13 mouse cellular contexts compared by ENCODE assay signal in the genomic region with DNA sequence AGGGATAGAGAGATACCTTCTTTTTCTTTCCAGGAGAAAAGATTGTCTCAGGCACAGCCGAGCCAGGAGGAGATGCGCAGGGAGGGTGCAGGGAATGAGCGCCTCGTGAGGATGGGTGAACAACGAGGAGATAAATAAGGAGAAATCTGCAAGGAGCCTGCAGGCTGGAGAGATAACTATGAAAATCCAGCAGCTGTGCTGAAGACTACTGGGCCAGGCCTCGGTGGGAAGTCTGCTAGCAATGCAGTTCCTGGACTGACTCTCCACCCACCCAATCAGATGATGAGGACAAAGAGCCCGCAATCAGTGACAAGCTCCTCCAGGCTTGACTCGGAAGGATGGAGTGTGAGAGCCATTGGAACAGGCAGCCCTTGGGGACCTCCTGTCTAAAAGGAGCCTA. TPM values are rescaled to one million over a fixed set of nuclear protein-coding genes. Genes with fewer than 3 reads are reported as not detected.
DNase-seq lines count a peak whose midpoint lies in the region; ATAC-seq and TF ChIP-seq lines count a peak whose summit lies in the region.
"Had no signal": no experiment of that assay in that cellular context is flagged by ENCODE, and none has a peak within 500 bp of the region (broad histone marks: within the 10 kb centered on the region; RNA-seq: fewer than 3 reads in every experiment).

No protein-coding gene starts in this region.

- no peak for ATAC-seq in hindbrain, embryonic 12.5 days (ENCODE audit: low FRiP score)
- ATAC-seq in stomach, embryonic 16.5 days (ENCODE audit: insufficient read depth, low FRiP score): no peak
- no peak for ATAC-seq in stomach, postnatal 0 days (ENCODE audit: low FRiP score, low TSS enrichment)

- peaks cover 7% of the 10 kb centered on the region; the same call in 1 of the 2 replicates for H3K27me3 ChIP-seq in hindbrain, embryonic 10.5 days (ENCODE audit: insufficient read depth, poor library complexity, severe bottlenecking)
- H3K27me3 ChIP-seq in hindbrain, embryonic 12.5 days: no peaks in the 10 kb centered on the region
- H3K27me3 ChIP-seq in stomach, embryonic 16.5 days (ENCODE audit: control insufficient read depth, insufficient read depth, low read length): no peaks in the 10 kb centered on the region
- no peaks in the 10 kb centered on the region for H3K27me3 ChIP-seq in stomach, postnatal 0 days (ENCODE audit: control insufficient read depth, insufficient read depth, low read length)
- H3K27me3 ChIP-seq: liver, embryonic 13.5 days had no signal

- TF ChIP-seq CTCF in stomach, postnatal 0 days (IDR thresholded peaks at IDR 0.05; ENCODE audit: low read depth): no peak

- TF ChIP-seq EP300 in stomach, postnatal 0 days (optimal IDR thresholded peaks at IDR 0.05): no peak

- DNase-seq in hindbrain, embryonic 10.5 days (ENCODE audit: low spot score): no peak
- DNase-seq in stomach, postnatal 0 days (ENCODE audit: low spot score): no peak
- peak; percentile 43 to 73 for DNase-seq in left cerebral cortex, postnatal 25 days (ENCODE audit: low spot score in 2 of 2)
- no peak for DNase-seq in thymus, postnatal 14 days
- no peak for DNase-seq in gastrocnemius, postnatal 14 days
- DNase-seq in natural killer cell, adult 2 months (ENCODE audit: low spot score in 2 of 2): no peak
- DNase-seq: heart, postnatal 14 days; layer of hippocampus, adult 9-11 months; liver, embryonic 13.5 days had no signal

- intact Hi-C loops in left cerebral cortex, postnatal 25 days (cut with DNase I): no loop called here
- intact Hi-C loops in gastrocnemius, postnatal 14 days (cut with DNase I; ENCODE audit: low total_unique reads): no loop called here

- no peak overlapping the region for H3K4me3 ChIP-seq in hindbrain, embryonic 10.5 days
- no peak overlapping the region for H3K4me3 ChIP-seq in hindbrain, embryonic 12.5 days
- no peak overlapping the region for H3K4me3 ChIP-seq in stomach, embryonic 16.5 days (replicated peaks; ENCODE audit: low read length)
- H3K4me3 ChIP-seq in stomach, postnatal 0 days (ENCODE audit: low read depth, low read length): no peak overlapping the region
- H3K4me3 ChIP-seq: embryonic facial prominence, embryonic 12.5 days; liver, embryonic 13.5 days; megakaryocyte, embryonic 14.5 days had no signal

- no peaks in the 10 kb centered on the region for H3K9me3 ChIP-seq in hindbrain, embryonic 10.5 days
- no peaks in the 10 kb centered on the region for H3K9me3 ChIP-seq in hindbrain, embryonic 12.5 days (replicated peaks)
- no peaks in the 10 kb centered on the region for H3K9me3 ChIP-seq in stomach, embryonic 16.5 days (replicated peaks; ENCODE audit: control insufficient read depth, low read length)
- no peaks in the 10 kb centered on the region for H3K9me3 ChIP-seq in stomach, postnatal 0 days (ENCODE audit: control insufficient read depth, low read length)
- H3K9me3 ChIP-seq: embryonic facial prominence, embryonic 12.5 days; liver, embryonic 13.5 days; megakaryocyte, embryonic 14.5 days had no signal

- H3K4me1 ChIP-seq in hindbrain, embryonic 10.5 days (replicated peaks): peaks cover 33% of the 10 kb centered on the region
- peaks cover 27% of the 10 kb centered on the region for H3K4me1 ChIP-seq in hindbrain, embryonic 12.5 days
- no peaks in the 10 kb centered on the region for H3K4me1 ChIP-seq in stomach, embryonic 16.5 days (ENCODE audit: control insufficient read depth, insufficient read depth, low read length)
- H3K4me1 ChIP-seq in stomach, postnatal 0 days (replicated peaks; ENCODE audit: control insufficient read depth, insufficient read depth): no peaks in the 10 kb centered on the region

- 0 out of 2 replicates have a peak overlapping the region, but pooled peaks have one; percentile 40 for H3K27ac ChIP-seq in hindbrain, embryonic 10.5 days
- no peak overlapping the region for H3K27ac ChIP-seq in hindbrain, embryonic 12.5 days
- H3K27ac ChIP-seq in stomach, embryonic 16.5 days (ENCODE audit: low read length): peak overlapping the region; percentile 9; the same call in 1 of the 2 replicates
- H3K27ac ChIP-seq in stomach, postnatal 0 days (replicated peaks): no peak overlapping the region; the same call in 1 of the 2 replicates
- H3K27ac ChIP-seq: embryonic facial prominence, embryonic 12.5 days; liver, embryonic 13.5 days had no signal

- no peaks in the 10 kb centered on the region for H3K36me3 ChIP-seq in hindbrain, embryonic 10.5 days
- H3K36me3 ChIP-seq in hindbrain, embryonic 12.5 days: no peaks in the 10 kb centered on the region
- no peaks in the 10 kb centered on the region for H3K36me3 ChIP-seq in stomach, embryonic 16.5 days (ENCODE audit: control insufficient read depth, insufficient read depth, low read length)
- no peaks in the 10 kb centered on the region for H3K36me3 ChIP-seq in stomach, postnatal 0 days (ENCODE audit: control insufficient read depth, insufficient read depth, low read length)
- H3K36me3 ChIP-seq: embryonic facial prominence, embryonic 12.5 days; liver, embryonic 13.5 days had no signal

- no peak overlapping the region for H3K4me2 ChIP-seq in hindbrain, embryonic 12.5 days (replicated peaks)
- H3K4me2 ChIP-seq in stomach, embryonic 16.5 days (ENCODE audit: low read depth, low read length): no peak overlapping the region
- H3K4me2 ChIP-seq in stomach, postnatal 0 days (replicated peaks; ENCODE audit: low read depth): no peak overlapping the region
- H3K4me2 ChIP-seq: embryonic facial prominence, embryonic 12.5 days; liver, embryonic 13.5 days had no signal

- WGBS in hindbrain, embryonic 10.5 days: 21% methylated on average over 8 of the region's 8 CpGs
- 17% methylated on average over 8 of the region's 8 CpGs for WGBS in hindbrain, embryonic 12.5 days
- whole genome bisulfite sequencing in stomach, embryonic 16.5 days: 40% methylated on average over 8 of the region's 8 CpGs
- 38% methylated on average over 8 of the region's 8 CpGs for WGBS in stomach, postnatal 0 days

- H3K9ac ChIP-seq in hindbrain, embryonic 12.5 days: no peak overlapping the region
- H3K9ac ChIP-seq in stomach, embryonic 16.5 days (ENCODE audit: low read length): no peak overlapping the region
- H3K9ac ChIP-seq in stomach, postnatal 0 days (ENCODE audit: low read length): no peak overlapping the region
- H3K9ac ChIP-seq: embryonic facial prominence, embryonic 12.5 days; liver, embryonic 13.5 days had no signal

RNA-seq across cellular contexts. Expression of a gene that starts 12.5 kb away (rescaled TPM):
- polyA plus RNA-seq in hindbrain, embryonic 10.5 days (2016; fragmentation: Nextera tagmentation; extraction: Ambion mirVana): 4.0 and 5.5 TPM in 2 replicates
- polyA plus RNA-seq in hindbrain, embryonic 12.5 days (2016; fragmentation: Nextera tagmentation; extraction: Ambion mirVana): 8.8 and 9.3 TPM in 2 replicates
- polyA plus RNA-seq in stomach, embryonic 16.5 days (2015; fragmentation: Nextera tagmentation; extraction: Ambion mirVana): 5.7 and 7.3 TPM in 2 replicates
- 23.6 and 29.6 TPM in 2 replicates for polyA plus RNA-seq in stomach, postnatal 0 days (2015; fragmentation: Nextera tagmentation; extraction: Ambion mirVana)
- 10 to 100 TPM; 58.0 to 58.3 TPM for total RNA-seq in left cerebral cortex, postnatal 25 days (2021)
- 10 to 100 TPM; 11.4 to 14.7 TPM for total RNA-seq in gastrocnemius, postnatal 14 days (2021)

RNA-seq across cellular contexts. Expression of a gene that starts 48.1 kb away (rescaled TPM):
- 0.09 and 0.16 TPM in 2 replicates for polyA plus RNA-seq in hindbrain, embryonic 10.5 days (2016; fragmentation: Nextera tagmentation; extraction: Ambion mirVana)
- polyA plus RNA-seq in hindbrain, embryonic 12.5 days (2016; fragmentation: Nextera tagmentation; extraction: Ambion mirVana): 0.15 TPM in 1 of 2 replicates, not detected in the other
- 1.3 and 1.6 TPM in 2 replicates for polyA plus RNA-seq in stomach, embryonic 16.5 days (2015; fragmentation: Nextera tagmentation; extraction: Ambion mirVana)
- 0.75 and 1.0 TPM in 2 replicates for polyA plus RNA-seq in stomach, postnatal 0 days (2015; fragmentation: Nextera tagmentation; extraction: Ambion mirVana)
- total RNA-seq in left cerebral cortex, postnatal 25 days (2021): under 1 TPM; 0.25 to 0.34 TPM
- total RNA-seq in gastrocnemius, postnatal 14 days (2021): under 1 TPM in 1 of 2 experiments, not detected in 1; 0.10 TPM
- polyA plus RNA-seq: embryonic facial prominence, embryonic 12.5 days had no signal

Comparison
In these comparisons a context has a peak if more than half of its experiments do, and no peak if none do; other contexts are left out.
1. H3K27ac ChIP-seq: peak in hindbrain, embryonic 10.5 days (single experiment) and stomach, embryonic 16.5 days (single experiment); none in hindbrain, embryonic 12.5 days (single experiment) and stomach, postnatal 0 days (single experiment).
2. DNase-seq: peak in left cerebral cortex, postnatal 25 days (2 of 2); none in hindbrain, embryonic 10.5 days (single experiment), stomach, postnatal 0 days (single experiment), thymus, postnatal 14 days (single experiment), gastrocnemius, postnatal 14 days (single experiment) and natural killer cell, adult 2 months (0 of 2).